Mouse (Mus musculus) c-Kit-positive CD71-positive TER-119-negative erythroid progenitor cells, embryonic 14.5 days (primary cell): ENCODE results near the gene Hoxd10.

Experiments
- DNase-seq: peaks from one replicate; pipeline ENCODE4 v3.0.0-alpha.2; 2013; ENCODE audit warnings: low read depth

Gene Hoxd10

DNA sequence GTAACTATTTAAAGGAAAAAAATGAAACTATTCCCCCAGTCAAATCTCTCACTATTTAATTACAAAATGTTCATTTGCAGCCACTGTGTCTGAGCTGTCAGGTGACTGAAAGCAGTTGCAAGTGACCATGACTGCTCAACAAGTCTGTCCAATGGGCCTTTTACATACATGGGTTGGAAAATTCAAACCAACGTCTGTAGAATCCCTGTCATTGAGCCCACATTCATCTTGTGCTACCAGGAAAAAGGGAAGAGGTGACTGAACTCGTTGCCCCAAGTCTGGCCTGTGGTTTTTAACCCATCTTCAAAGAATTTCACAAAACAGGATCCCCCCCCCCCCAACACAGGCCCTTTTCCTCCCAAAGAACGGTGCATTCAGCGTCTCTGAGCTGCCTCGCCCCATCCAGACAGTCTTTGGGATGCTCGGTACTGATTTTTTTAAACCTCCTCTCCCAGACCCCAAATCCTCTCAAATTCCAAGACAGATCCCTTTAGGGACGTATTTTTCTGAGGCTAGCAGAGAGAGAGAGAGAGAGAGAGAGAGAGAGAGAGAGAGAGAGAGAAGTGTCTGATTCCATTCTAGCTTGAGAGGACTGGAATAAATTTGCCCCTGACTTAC is 4.2 kb downstream of the Hoxd10 start:
- no peak for DNase-seq

DNA sequence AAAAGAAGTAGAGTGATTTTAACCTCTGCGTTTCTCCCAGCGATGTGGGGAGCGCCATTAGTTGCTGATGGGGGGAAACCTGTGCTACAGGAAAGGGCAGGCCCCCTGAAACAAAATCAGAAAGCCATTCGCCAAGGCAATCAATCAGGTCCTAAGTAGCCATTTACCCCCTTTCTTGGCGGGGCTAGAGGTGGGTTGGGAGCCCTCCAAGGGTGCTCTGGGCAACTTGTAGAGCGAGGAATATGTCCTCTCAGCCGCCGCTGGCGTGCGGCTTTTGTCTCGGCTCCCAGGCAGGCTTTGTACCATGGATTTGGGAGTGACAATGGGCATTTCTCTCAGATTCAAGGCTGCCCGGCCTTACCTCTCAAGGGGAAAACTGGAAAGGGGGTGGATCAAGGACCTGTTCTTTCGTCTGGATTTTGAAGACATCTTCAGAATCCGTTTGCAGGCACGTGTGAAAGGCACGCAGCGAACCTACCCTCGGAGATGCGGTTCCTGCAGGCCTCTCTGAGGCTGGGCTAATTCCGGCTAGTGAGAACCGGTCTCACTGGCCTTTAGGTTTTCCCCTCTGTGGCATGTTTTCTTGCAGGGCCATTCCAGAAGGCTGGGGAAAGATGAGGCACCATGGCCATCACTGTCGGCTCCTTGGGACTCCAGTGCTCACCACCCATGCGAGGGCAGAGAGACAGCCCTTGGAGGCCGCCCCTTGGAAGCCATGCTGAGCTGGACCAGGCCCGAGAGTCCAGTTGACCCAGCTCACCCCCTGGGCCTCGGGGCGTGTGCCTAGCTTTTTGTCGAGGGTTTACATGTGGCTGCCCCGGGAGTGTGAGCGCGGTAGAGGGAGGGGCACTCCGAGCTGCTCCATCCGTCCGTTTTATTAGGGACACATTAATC is 5.0 kb downstream of the Hoxd10 start:
- no peak for DNase-seq

DNA sequence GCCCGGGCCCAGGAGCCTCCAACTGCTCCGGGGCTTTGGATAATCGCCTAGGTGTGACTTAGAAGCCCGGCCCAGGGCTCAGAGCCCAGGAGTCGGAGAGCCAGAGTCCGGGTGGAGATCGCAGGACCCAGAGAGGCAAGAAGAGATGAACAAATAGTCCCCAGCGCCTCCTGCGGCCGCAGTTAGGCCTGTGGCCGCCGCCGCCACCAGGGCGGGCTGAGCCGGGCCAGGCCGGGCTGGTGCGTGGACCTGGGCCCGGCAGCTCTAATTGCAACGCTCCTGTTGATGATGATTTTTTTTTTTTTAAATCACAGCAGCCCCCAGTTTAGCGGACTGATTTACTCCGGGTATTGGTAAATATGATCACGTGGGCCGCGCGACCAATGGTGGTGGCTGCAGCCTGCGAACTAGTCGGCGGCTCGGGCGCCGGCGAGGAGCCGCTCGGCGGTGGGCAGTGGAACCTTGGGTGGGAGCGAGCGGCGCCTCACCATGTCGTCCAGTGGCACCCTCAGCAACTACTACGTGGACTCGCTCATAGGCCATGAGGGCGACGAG is 5.9 kb downstream of the Hoxd10 start, which contains the start of gene Hoxd9:
Gene Hoxd9, plus strand, starts transcription at position 161 of the 555 bp plus-strand sequence.
- no peak for DNase-seq

DNA sequence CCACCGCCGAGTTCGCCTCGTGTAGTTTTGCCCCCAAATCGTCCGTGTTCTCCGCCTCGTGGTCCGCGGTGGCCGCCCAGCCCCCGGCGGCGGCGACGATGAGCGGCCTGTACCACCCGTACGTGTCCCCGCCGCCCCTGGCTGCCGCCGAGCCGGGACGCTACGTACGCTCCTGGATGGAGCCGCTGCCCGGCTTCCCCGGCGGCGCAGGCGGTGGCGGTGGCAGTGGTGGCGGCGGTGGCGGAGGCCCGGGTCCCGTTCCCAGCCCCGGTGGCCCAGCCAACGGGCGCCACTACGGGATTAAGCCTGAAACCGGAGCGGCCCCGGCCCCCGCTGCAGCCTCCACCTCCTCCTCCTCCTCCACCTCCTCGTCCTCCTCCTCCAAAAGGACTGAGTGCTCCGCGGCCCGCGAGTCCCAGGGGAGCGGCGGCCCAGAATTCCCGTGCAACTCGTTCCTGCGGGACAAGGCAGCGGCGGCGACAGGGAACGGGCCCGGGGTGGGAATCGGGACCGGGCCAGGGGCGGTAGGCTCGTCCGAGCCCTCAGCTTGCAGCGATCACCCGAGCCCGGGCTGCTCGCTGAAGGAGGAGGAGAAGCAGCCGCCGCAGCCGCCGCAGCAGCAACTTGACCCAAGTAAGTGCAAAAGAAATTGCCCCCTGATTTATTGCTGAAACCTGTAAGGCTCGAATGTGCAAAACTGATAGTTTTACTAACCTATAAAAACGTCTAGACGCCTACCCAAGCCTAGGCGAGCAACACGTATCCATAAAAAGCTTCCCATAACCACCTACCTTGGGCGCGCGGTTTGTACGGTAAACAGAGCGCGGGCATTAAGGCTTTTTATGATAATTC is 6.7 kb downstream of the Hoxd10 start:
- no peak for DNase-seq

DNA sequence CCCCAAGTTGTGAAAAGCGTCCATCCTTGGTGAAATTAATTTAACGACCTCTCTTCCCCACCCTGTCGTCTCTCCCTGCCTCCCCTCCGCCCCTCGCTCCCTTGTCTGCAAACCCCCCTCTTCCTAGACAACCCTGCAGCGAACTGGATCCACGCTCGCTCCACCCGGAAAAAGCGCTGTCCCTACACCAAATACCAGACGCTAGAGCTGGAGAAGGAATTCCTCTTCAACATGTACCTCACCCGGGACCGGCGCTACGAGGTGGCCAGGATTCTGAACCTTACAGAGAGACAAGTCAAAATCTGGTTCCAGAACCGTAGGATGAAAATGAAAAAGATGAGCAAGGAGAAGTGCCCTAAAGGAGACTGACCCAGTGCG is 7.3 kb downstream of the Hoxd10 start:
- no peak for DNase-seq

DNA sequence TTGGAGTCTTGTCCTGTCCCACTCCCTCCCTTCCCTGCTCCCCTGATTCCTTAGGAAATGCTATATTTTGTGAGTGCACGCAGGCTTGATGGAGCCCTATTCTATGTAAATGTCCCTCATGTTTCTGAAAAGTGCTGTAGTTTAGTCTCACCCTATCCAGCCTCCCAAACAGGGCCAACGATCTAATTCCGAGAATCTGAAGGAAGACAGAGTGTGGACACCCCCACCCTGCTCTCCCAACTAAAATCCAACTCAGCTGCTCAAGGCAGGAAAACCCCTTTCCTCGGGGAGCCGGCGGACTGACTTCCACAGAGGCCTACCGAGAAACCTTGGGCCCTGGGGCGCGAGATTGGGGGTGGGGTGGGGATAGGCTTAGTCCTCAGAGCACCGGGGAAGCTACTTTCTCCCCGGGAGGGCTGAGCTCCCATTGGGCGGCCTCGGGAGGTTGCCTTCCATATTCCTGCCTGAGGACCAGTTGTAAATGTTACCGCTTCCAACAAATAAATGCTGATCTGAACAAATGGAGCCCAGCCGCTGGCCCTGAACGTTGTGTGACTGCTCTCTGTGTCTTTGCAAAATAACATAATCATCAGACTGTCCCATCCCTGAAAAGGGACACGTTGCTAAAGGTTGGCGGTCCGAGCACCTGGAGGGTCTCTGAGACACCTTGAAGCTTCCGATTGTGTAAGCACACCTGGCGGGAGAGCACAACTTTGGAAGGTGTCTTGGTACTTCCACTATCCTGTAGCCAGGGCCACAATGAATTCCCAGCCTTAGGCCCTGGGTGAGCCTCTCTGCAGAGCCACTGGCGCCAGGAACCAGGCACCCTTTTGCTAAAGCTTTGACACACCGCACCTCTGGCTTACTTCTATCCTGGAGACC is 8.2 kb downstream of the Hoxd10 start:
- DNase-seq: no peak

DNA sequence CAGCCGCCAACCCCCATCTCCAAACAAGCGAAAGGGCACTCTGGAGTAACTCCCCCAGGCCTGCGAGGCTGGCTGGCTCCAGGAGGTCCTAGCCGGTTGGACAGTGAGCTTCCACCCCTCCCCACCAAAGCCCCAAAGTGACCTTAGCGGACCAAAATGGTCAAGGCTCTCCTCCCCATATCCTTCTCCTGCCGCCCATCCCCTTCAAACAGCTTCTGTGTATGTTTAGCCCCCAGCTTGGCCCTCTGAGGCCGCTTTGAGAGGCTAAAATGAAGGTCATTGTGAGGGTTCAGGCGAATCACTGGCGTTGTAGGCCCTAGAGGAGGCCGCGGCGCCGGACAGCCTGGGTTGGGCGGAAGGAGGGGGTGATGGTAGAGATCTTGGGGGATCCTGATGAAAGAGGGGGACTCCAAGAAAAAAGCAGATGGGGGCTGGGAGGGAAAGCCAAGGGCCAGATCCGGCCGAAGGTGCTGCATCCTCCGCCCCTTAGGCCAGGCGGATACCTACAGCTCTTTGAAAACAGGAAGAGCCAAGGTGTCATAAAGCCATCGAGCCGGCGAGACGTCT is 8.9 kb downstream of the Hoxd10 start:
- no peak for DNase-seq

DNA sequence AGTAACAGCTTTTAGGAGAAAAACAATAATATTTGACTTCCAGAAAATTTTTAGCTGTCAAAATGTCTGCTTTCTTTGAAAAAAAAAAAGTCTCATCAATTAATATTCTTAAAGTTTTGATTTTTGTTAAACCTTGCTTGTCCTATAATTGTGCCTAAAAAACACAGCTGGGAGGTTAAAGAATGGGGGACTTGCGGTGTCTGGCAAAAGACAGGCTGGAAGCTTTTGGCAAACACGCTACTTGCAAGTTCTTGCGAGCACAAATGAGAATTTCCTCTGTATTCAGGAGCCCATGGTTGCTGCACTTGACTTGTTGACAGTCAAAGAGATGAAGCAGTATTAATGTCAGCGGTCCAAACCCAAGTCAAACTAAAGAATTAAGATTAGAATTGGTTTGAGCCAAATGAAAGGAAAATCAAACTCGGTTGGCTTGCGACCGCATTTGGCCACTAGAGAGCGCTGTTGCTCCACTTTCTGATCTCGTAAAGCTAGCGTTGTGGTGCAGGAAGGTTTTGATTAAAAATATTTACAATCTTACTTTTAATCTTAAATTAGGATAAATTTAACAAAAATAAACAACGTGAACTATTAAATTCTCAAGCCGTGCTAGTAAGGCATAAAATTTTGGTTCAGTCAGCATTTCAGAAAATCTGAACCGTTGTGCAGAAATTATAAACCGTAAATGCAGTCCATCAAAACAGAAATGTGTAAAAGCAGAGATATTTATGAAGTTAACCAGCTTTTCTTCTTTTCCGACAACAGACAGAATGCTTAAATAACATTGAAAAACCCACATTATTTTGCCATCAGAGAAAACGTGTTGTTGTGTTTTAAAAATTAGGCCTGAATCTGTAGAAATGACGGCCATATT is 10.5 kb downstream of the Hoxd10 start:
- peak; percentile 36 for DNase-seq

DNA sequence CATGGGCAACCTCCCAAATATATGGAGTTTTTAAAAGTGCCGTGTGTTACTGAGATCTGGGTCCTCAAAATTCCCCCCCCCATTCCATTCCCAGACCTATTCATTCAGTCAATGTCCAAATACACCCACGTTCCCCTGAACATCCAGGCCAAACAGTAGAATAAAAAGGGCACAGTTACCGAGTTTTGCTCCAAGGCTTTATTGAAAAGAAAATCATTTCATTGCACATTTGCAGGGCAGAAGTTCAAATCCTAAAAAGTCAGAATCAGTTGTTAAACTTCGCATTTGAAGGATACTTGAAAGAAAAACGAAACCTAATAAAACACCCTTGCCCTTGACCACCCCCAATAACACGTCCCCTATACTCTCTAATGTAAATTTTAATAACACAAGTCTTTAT is 11.1 kb downstream of the Hoxd10 start:
- no peak for DNase-seq

DNA sequence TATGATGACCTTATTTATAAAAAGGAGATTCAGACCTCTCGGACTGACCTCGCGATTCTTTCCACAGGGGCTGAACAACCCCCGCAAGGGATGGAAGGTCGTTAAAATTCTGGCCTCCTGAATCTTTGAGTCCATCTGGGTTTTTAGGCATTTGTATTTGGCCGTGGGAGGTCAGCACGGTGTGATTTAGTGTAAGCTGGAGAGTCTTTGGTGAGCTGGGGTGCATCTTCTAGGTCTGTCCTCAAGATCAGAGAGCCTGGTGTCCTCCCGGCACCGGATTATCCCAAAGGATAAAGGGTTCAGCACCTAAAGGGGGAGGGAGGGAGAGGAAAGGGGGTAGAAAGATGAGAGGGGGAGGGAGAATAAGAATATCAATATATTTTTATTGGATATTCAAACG is 11.6 kb downstream of the Hoxd10 start:
- DNase-seq: no peak

DNA sequence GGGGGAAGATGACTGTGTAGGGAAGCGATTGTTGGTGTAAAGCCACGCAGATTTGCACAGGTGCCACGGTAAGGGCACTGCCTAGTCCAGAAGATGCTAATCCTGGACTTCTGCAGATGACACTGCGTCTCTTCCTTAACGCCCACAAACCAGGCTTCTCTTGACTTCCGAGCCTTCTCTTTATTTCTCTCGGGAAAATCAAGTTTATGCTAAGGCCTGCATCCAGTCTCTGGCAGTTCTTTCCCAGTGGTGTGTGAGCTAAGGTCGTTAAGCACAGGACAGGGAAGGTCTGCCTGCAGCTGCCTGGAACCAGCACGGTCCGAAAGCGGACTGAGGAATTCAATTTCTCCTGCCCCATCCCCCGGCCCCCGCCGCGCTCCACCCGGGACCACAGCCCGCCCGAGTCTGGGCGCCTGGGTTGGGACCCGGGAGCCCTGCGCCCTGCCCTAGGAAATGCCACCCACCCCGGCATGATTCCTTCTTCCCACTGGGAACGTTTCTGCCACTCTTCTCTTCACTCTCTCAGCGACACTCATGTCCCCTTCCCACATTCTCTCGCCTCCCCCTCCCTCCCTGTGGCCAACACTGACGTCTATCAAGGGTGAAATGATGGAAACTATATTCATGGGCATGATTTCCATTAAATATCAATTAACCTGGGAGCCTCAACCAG is 12.1 kb downstream of the Hoxd10 start:
- no peak for DNase-seq

DNA sequence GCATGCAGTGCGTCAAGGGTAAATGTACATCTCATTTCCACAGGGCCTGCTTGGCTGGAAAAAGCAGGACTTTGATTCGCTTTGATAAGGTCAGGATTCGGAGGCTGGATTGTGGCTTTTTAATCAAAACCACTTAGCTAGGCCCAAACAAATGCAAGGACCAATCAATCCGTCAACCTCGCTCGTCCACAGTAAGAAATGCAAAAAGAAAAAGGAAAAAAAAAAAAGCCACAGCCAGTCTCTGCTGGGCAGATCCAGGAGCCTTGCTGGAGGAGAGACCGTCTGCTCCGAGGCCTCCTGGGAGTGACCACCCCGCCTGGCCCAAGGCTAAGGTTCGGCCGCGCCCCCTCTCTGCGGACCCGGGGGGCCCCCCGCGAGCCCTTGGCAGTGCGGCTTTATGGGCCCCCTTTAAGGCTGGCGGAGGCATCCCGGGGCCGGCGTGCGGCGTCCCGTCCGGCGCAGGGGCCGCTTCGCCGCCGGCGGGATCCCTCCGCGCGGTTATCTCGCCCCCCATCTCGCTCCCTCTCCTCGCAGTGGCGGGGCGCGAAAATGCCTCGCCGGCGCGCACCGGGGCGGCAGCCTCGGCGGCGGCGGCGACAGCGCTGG is 12.8 kb downstream of the Hoxd10 start, which contains the start of gene Hoxd8:
Gene Hoxd8, plus strand, starts transcription at position 223 of the 606 bp plus-strand sequence.
- DNase-seq: no peak

DNA sequence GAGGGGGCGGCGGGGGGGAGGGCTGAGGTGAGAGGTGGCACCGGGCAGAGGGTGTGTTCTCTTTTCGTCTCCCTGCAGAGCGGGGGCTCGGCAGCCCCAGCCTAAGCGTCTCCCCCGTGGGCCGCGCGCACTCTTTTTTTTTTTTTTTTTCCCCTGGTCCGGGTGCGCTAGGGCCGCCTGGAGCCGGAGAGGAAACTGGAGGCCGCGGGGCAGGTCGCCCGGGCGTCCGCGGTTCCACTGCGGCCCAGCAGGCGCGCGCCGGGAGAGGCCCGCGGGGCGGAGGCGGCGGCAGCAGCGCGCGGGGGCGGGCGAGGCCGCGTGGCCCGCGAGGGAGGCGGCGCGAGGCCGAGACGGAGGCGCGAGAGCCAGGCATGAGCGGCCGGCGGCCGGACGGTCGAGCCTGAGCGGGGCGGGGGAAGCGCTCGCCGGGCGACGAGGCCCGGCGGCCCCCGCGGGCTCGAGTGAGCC is 13.3 kb downstream of the Hoxd10 start:
- DNase-seq: no peak

DNA sequence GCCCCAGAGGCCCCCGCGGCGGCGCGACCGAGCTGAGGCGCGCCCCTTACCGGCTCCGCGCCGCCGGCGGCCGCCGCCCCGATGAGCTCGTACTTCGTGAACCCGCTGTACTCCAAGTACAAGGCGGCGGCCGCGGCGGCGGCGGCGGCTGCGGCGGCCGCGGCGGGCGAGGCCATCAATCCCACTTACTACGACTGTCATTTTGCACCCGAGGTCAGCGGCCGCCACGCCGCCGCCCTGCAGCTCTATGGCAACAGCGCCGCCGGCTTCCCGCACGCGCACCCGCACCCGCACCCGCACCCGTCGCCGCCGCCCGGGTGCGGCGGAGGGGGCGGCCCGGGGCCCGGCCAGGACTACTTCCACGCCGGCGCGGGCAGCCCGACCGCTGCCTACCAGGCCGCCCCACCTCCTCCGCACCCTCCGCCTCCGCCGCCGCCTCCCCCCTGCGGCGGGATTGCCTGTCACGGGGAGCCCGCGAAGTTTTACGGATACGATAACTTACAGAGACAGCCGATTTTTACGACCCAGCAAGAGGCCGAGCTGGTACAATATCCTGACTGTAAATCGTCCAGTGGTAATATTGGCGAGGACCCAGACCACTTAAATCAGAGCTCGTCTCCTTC is 13.9 kb downstream of the Hoxd10 start:
- DNase-seq: no peak

DNA sequence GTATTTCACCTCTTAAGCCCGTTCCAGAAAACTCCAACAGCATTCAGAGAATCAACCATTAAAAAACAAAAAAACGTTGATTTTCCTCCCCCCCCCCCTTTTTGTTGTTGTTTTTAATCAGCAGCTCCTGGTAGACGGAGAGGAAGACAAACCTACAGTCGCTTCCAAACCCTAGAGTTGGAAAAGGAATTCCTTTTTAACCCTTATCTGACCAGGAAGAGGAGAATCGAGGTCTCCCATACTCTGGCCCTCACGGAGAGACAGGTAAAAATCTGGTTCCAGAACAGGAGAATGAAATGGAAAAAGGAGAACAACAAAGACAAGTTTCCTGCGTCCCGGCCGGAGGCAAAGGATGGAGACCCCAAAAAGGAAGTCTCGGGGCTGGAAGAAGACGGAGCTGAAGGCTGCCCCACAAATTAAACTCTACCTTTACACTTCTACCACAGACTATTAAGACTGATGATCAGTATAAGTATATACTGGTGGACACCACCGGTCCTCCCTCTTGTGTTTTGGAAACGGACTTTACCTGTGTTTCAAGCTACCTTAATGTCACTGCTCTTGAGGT is 14.8 kb downstream of the Hoxd10 start:
- no peak for DNase-seq

DNA sequence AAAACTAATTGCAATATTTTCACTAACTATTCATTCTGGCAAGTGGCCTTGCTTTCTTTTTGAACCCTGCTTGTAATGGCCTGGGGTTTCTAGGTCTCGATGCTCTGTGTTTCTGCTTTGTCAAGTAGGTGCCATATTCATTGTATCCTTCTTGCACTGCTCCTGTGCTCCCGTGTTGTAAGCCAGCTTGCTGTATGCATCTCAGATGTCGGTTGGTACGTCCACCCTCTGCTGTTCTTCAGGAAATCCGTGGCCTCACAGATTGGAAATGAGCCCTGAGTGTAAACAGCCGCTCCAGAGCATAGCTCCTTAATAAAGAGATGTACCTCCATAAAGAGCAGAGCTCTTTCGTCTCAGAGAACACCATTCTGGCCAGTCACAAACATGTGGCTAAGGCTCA is 15.9 kb downstream of the Hoxd10 start:
- no peak for DNase-seq

DNA sequence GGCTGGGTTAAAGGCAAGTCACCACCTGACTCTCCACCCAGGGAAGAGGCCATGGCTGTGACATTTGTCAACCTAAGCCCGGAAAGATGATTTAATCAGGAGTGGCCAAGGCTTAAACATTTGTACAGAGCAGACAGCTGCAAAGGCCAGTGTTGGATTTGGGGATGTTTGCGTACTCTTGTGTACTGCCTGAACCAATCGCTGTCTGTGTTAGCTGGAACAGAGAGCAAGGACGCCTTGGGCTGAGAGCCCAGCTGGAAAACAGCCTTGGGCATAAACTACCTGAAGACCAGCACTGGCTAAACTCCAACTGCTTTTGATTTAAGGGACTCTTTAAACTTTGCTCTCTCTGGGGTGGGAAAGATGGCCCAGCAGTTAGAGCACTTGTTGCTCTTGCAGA is 17.0 kb downstream of the Hoxd10 start:
- no peak for DNase-seq
